Mouse (Mus musculus) intestine, embryonic 15.5 days (tissue): ENCODE data around the gene Aqp3. TPM values are rescaled to one million over a fixed set of nuclear protein-coding genes. Genes with fewer than 3 reads are reported as not detected.
A peak's percentile ranks its signal among the peaks of the same experiment; 100 is the strongest.
"Not testable (repeated sequence)": the region's sequence is repeated elsewhere in the genome, so short reads cannot be mapped to it uniquely, and the experiment has no call there.

Source experiments
- ATAC-seq: fragments of 200-750 bp; cut with Nextera tagmentation; 2 replicates; pipeline ENCODE4 v1.8.0; 2017; ENCODE audit warnings: moderate TSS enrichment, moderate library complexity
- H3K27ac ChIP-seq: fragments of 300-500 bp; sonication (generic); 2 replicates; pipeline ENCODE4 v1.5.1; 2015; ENCODE audit warnings: mild to moderate bottlenecking, inconsistent platforms
- H3K27me3 ChIP-seq: fragments of 300-500 bp; sonication (generic); replicated peaks from 2 replicates; pipeline ENCODE4 v1.6.1; 2015; ENCODE audit warnings: inconsistent platforms
- H3K36me3 ChIP-seq: fragments of 300-500 bp; sonication (generic); 2 replicates; pipeline ENCODE4 v1.6.1; 2015; ENCODE audit warnings: inconsistent platforms
- H3K4me1 ChIP-seq: fragments of 300-500 bp; sonication (generic); replicated peaks from 2 replicates; pipeline ENCODE4 v1.6.1; 2015; ENCODE audit warnings: inconsistent platforms
- H3K4me2 ChIP-seq: fragments of 300-500 bp; sonication (generic); replicated peaks from 2 replicates; pipeline ENCODE4 v1.6.1; 2015; ENCODE audit warnings: mild to moderate bottlenecking, inconsistent platforms
- H3K4me3 ChIP-seq: fragments of 300-500 bp; sonication (generic); replicated peaks from 2 replicates; pipeline ENCODE4 v1.5.1; 2015; ENCODE audit warnings: inconsistent platforms
- H3K9ac ChIP-seq: fragments of 300-500 bp; sonication (generic); 2 replicates; pipeline ENCODE4 v1.6.1; 2015; ENCODE audit warnings: inconsistent platforms
- H3K9me3 ChIP-seq: fragments of 300-500 bp; sonication (generic); 2 replicates; pipeline ENCODE4 v1.6.1; 2016; ENCODE audit warnings: inconsistent platforms
- WGBS: fragments of 180-500 bp; shearing (Covaris S2); methylation state at CpG from one replicate; pipeline ENCODE4 v1.1.7; 2015; 5-methylcytosine and 5-hydroxymethylcytosine counted together
- polyA plus RNA-seq: library from polyadenylated mRNA; unstranded; fragments of >200 nt; fragmentation: Nextera tagmentation; extraction: Ambion mirVana; gene quantifications from 2 replicates; pipeline ENCODE4 v1.2.1, GENCODE M21; 2015

Gene Aqp3
- polyA plus RNA-seq, 1 experiment from 2014 or later: 2.3 TPM

DNA sequence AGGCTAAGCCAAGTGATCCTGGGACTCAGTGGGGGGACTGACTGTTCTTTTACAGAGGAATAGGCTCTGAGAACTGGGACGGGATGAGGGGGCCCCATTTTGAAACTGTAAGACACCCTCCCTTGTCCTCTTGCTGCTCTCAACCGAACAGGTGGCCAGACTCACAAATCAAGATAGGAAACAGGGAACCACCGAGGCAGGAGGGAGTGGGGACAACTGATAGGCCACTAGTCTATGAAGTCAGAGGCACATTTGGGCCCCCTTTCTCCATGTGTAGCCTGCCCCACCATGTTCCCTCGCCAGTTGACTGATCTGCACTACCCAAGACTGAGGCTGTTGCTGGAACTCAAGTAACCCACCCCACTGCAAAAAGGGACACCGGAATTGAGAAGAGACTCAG lies 1.2 kb downstream of the Aqp3 start:
- ATAC-seq: no peak
- Histone ChIP-seq H3K27ac (no peak overlapping the region), H3K9ac (no peak overlapping the region), H3K4me2 (0 out of 2 replicates have a peak overlapping the region, but pooled peaks have one; percentile 91), H3K27me3 (no peaks in the 10 kb centered on the region; the same call in 1 of the 2 replicates), H3K4me1 (peaks cover 37% of the 10 kb centered on the region), H3K9me3 (no peaks in the 10 kb centered on the region), H3K4me3 (no peak overlapping the region), H3K36me3 (no peaks in the 10 kb centered on the region)
- 73% methylated on average over 5 of the region's 5 CpGs for WGBS

DNA sequence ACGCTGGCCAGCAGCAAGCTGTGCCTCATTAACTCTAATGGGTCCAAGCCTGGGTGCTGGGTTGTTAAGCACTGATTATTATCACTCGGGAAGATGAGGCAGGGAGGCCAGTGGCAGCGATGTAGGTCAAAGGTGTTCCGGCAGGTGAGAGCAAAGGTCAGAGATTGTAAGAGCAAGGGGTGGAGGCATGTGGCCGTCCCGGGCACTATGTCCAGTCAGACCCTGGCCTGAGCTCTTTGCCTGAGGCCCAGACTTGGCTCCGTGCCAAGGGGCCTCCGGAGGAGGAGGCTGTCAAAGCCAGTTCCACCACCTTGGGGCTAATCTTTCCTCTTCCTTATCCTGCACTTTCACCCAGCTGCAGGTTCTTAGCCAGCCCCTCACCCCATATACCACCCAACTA lies 1.8 kb downstream of the Aqp3 start:
- peak; percentile 40 for ATAC-seq
- H3K9me3 ChIP-seq: no peaks in the 10 kb centered on the region
- H3K27me3 ChIP-seq: no peaks in the 10 kb centered on the region; the same call in 1 of the 2 replicates
- WGBS: 40% methylated on average over 8 of the region's 8 CpGs
- no peaks in the 10 kb centered on the region for H3K36me3 ChIP-seq
- H3K4me2 ChIP-seq: 0 out of 2 replicates have a peak overlapping the region, but pooled peaks have one; percentile 4
- no peak overlapping the region for H3K4me3 ChIP-seq
- peaks cover 37% of the 10 kb centered on the region for H3K4me1 ChIP-seq
- no peak overlapping the region for H3K27ac ChIP-seq
- no peak overlapping the region for H3K9ac ChIP-seq

DNA sequence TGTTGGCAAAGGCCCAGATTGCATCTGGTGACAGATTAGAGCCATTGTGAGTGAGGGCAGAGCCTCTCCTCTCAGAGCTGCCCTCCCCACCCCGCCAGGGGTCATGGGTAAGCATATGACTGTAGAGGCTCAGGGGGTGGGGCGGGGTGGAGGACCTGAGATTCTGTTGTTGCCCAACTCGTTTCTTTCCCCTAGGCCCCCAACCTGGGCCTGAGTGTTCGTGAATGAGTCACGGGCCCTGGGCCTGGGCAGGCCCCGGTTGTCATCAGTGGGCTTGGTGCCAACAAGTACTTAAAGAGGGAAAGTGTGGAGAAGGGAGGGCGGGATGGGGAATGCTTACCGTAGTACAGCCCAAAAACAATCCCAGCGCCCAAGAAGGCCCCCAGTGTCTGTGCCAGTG lies 3.6 kb downstream of the Aqp3 start:
- H3K9ac ChIP-seq: no peak overlapping the region
- 39% methylated on average over 9 of the region's 9 CpGs for WGBS
- no peaks in the 10 kb centered on the region; the same call in 1 of the 2 replicates for H3K27me3 ChIP-seq
- peak; percentile 63 for ATAC-seq
- H3K4me3 ChIP-seq: no peak overlapping the region
- H3K4me1 ChIP-seq: peaks cover 37% of the 10 kb centered on the region
- no peaks in the 10 kb centered on the region for H3K9me3 ChIP-seq
- H3K4me2 ChIP-seq: no peak overlapping the region
- H3K36me3 ChIP-seq: no peaks in the 10 kb centered on the region
- H3K27ac ChIP-seq: no peak overlapping the region

GRCm38 (mm10) chr4:41092958-41093357 lies 5.0 kb downstream of the Aqp3 start:
- no peak overlapping the region for H3K4me3 ChIP-seq
- no peaks in the 10 kb centered on the region for H3K9me3 ChIP-seq
- H3K4me2 ChIP-seq: no peak overlapping the region
- peaks cover 29% of the 10 kb centered on the region for H3K4me1 ChIP-seq
- no peak overlapping the region for H3K27ac ChIP-seq
- H3K27me3 ChIP-seq: no peaks in the 10 kb centered on the region; the same call in 1 of the 2 replicates
- 69% methylated on average over 1 of the region's 1 CpGs for WGBS
- ATAC-seq: no peak
- H3K9ac ChIP-seq: no peak overlapping the region
- H3K36me3 ChIP-seq: no peaks in the 10 kb centered on the region

DNA sequence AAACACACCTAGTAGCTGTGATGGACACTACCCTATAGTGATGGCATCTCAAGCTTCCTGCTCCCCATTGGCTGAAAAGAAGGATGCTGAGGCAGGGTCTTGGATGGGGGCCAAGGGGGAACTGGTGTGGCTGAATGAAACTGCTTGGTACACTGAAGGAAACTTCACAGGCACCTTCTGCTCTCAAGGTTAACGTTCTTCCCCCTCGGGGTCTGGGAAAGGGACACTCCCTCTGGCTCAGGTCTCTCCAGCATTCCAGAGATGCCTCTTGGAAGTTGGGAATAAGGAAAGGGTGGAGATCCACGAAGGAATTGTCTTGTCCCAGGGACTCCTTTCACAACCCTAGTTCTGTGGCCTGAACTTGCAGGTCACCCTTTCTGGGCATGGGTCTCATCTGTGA lies 6.6 kb downstream of the Aqp3 start:
- no peak for ATAC-seq
- H3K27ac ChIP-seq: no peak overlapping the region
- H3K9me3 ChIP-seq: no peaks in the 10 kb centered on the region
- no peaks in the 10 kb centered on the region; the same call in 1 of the 2 replicates for H3K27me3 ChIP-seq
- 43% methylated on average over 3 of the region's 3 CpGs for WGBS
- no peaks in the 10 kb centered on the region for H3K36me3 ChIP-seq
- no peak overlapping the region for H3K4me2 ChIP-seq
- H3K9ac ChIP-seq: no peak overlapping the region
- no peak overlapping the region for H3K4me3 ChIP-seq
- peaks cover 17% of the 10 kb centered on the region for H3K4me1 ChIP-seq

DNA sequence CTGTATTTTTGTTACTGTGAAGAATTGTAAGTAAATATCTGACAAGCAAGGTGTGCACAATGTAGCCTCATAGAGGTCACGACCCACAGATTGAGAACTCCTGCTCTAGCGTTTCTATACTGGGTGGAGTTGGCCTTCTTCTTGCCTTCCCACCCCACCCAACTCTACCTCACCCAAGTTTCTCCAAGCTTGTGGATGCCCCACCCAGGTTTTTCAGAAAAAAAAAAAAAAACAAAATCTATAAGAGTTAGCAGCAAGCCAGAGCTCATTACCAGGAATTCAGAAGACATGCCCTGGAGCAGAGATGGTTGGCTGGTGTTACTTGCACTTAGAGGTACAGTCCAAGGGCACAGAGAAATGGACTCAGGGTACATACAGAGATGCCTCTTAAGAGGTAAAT lies 8.3 kb downstream of the Aqp3 start:
- 52% methylated on average over 2 of the region's 2 CpGs for WGBS
- no peaks in the 10 kb centered on the region for H3K9me3 ChIP-seq
- no peak overlapping the region for H3K9ac ChIP-seq
- H3K4me3 ChIP-seq: no peak overlapping the region
- H3K4me2 ChIP-seq: no peak overlapping the region
- H3K27me3 ChIP-seq: no peaks in the 10 kb centered on the region
- peaks cover 8% of the 10 kb centered on the region for H3K4me1 ChIP-seq
- no peaks in the 10 kb centered on the region for H3K36me3 ChIP-seq
- H3K27ac ChIP-seq: no peak overlapping the region
- ATAC-seq: no peak

GRCm38 (mm10) chr4:41089189-41089588 lies 8.8 kb downstream of the Aqp3 start:
- WGBS: 76% methylated on average over 4 of the region's 4 CpGs

GRCm38 (mm10) chr4:41087459-41088298 lies 10.3 kb downstream of the Aqp3 start:
- Histone ChIP-seq H3K36me3 (no peaks in the 10 kb centered on the region), H3K4me3 (no peak overlapping the region), H3K9ac (no peak overlapping the region), H3K4me1 (no peaks in the 10 kb centered on the region), H3K4me2 (no peak overlapping the region), H3K9me3 (no peaks in the 10 kb centered on the region), H3K27ac (no peak overlapping the region), H3K27me3 (no peaks in the 10 kb centered on the region)
- ATAC-seq: peak; percentile 74; the same call in 1 of the 2 replicates
- WGBS: 82% methylated on average over 16 of the region's 16 CpGs

More at GRCm38 (mm10) chr4:41089189-41089588, 8.8 kb downstream of the Aqp3 start:
- no peak overlapping the region for H3K4me3 ChIP-seq
- no peak for ATAC-seq
- no peak overlapping the region for H3K4me2 ChIP-seq
- H3K9me3 ChIP-seq: no peaks in the 10 kb centered on the region
- no peaks in the 10 kb centered on the region for H3K36me3 ChIP-seq
- H3K27ac ChIP-seq: no peak overlapping the region
- no peak overlapping the region for H3K9ac ChIP-seq
- H3K27me3 ChIP-seq: no peaks in the 10 kb centered on the region
- peaks cover 2% of the 10 kb centered on the region for H3K4me1 ChIP-seq

DNA sequence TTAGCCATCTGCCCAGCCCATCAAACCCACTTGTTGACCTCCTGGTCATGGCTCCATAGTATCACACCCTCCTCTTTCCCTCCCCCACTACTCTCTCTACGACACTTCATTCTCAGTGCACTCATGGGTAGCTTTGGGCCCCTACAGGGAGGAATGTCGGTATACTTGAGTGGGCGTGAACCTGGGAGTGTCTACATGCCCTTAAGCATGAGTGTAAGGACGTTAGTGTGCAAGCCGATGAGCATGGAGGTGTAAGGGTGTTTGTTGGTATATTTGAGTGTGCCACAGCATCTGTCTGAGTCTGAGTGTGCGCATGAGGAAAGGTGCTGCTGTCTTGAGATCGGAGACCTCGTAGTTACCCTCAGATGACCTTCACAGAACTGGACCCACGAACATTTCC lies 11.0 kb downstream of the Aqp3 start:
- Histone ChIP-seq H3K9ac (no peak overlapping the region), H3K9me3 (no peaks in the 10 kb centered on the region), H3K4me3 (no peak overlapping the region), H3K36me3 (no peaks in the 10 kb centered on the region), H3K27ac (no peak overlapping the region), H3K4me2 (no peak overlapping the region), H3K27me3 (no peaks in the 10 kb centered on the region), H3K4me1 (no peaks in the 10 kb centered on the region)
- peak; percentile 69; the same call in 1 of the 2 replicates for ATAC-seq
- 75% methylated on average over 9 of the region's 9 CpGs for WGBS

GRCm38 (mm10) chr4:41084819-41085218 lies 13.2 kb downstream of the Aqp3 start:
- H3K9me3 ChIP-seq: no peaks in the 10 kb centered on the region
- ATAC-seq: no peak
- H3K27me3 ChIP-seq: no peaks in the 10 kb centered on the region
- H3K27ac ChIP-seq: no peak overlapping the region
- no peak overlapping the region for H3K9ac ChIP-seq
- no peaks in the 10 kb centered on the region for H3K36me3 ChIP-seq
- no peak overlapping the region for H3K4me2 ChIP-seq
- H3K4me3 ChIP-seq: no peak overlapping the region
- H3K4me1 ChIP-seq: no peaks in the 10 kb centered on the region
- WGBS: 82% methylated on average over 4 of the region's 4 CpGs

- H3K9ac ChIP-seq, H3K4me1 ChIP-seq, H3K36me3 ChIP-seq, H3K4me2 ChIP-seq, H3K27me3 ChIP-seq, ATAC-seq, H3K27ac ChIP-seq, H3K4me3 ChIP-seq, H3K9me3 ChIP-seq: not testable (repeated sequence)
- WGBS: 70% methylated on average over 4 of the region's 4 CpGs
Observed at GRCm38 (mm10) chr4:41082803-41083202, 15.2 kb downstream of the Aqp3 start.

GRCm38 (mm10) chr4:41081733-41082132 lies 16.2 kb downstream of the Aqp3 start:
- WGBS: 84% methylated on average over 5 of the region's 5 CpGs
- no peaks in the 10 kb centered on the region for H3K36me3 ChIP-seq
- no peaks in the 10 kb centered on the region for H3K4me1 ChIP-seq
- H3K27me3 ChIP-seq: no peaks in the 10 kb centered on the region
- no peak overlapping the region for H3K4me2 ChIP-seq
- no peak overlapping the region for H3K9ac ChIP-seq
- H3K27ac ChIP-seq: no peak overlapping the region
- no peak overlapping the region for H3K4me3 ChIP-seq
- ATAC-seq: no peak
- H3K9me3 ChIP-seq: no peaks in the 10 kb centered on the region

- no peak for ATAC-seq
- no peaks in the 10 kb centered on the region for H3K4me1 ChIP-seq
- H3K27ac ChIP-seq: no peak overlapping the region
- no peaks in the 10 kb centered on the region for H3K9me3 ChIP-seq
- no peaks in the 10 kb centered on the region for H3K36me3 ChIP-seq
- H3K9ac ChIP-seq: no peak overlapping the region
- no peaks in the 10 kb centered on the region for H3K27me3 ChIP-seq
- H3K4me3 ChIP-seq: no peak overlapping the region
- 63% methylated on average over 6 of the region's 6 CpGs for WGBS
- no peak overlapping the region for H3K4me2 ChIP-seq
Observed at GRCm38 (mm10) chr4:41078726-41079125, 19.3 kb downstream of the Aqp3 start.
